Mouse (Mus musculus) megakaryocyte, adult 5-6 weeks (primary cell): ENCODE measurements around the gene 1700028J19Rik. TPM values are rescaled to one million over a fixed set of nuclear protein-coding genes. Genes with fewer than 3 reads are reported as not detected.
A peak's percentile ranks its signal among the peaks of the same experiment; 100 is the strongest.

Source experiments
- ATAC-seq: 2 replicates; pipeline ENCODE4 v1.8.0; 2016; ENCODE audit warnings: mild to moderate bottlenecking, inconsistent platforms; ENCODE audit not compliant: poor library complexity, severe bottlenecking
- total RNA-seq, 2 experiments: library from RNA; stranded (forward) in 1 of 2; stranded (reverse) in 1 of 2; fragments of 153-499, 151-499 nt in 1 of 2; fragments of 221-1000, 200-1000 nt in 1 of 2; gene quantifications; 2 replicates each; pipeline versions ENCODE4 v1.2.3 to v1.2.4; 2015 to 2017

Gene 1700028J19Rik
- total RNA-seq (2015) (3.0 and 3.1 TPM in 2 replicates), total RNA-seq (2017) (0.62 and 0.94 TPM in 2 replicates)

DNA sequence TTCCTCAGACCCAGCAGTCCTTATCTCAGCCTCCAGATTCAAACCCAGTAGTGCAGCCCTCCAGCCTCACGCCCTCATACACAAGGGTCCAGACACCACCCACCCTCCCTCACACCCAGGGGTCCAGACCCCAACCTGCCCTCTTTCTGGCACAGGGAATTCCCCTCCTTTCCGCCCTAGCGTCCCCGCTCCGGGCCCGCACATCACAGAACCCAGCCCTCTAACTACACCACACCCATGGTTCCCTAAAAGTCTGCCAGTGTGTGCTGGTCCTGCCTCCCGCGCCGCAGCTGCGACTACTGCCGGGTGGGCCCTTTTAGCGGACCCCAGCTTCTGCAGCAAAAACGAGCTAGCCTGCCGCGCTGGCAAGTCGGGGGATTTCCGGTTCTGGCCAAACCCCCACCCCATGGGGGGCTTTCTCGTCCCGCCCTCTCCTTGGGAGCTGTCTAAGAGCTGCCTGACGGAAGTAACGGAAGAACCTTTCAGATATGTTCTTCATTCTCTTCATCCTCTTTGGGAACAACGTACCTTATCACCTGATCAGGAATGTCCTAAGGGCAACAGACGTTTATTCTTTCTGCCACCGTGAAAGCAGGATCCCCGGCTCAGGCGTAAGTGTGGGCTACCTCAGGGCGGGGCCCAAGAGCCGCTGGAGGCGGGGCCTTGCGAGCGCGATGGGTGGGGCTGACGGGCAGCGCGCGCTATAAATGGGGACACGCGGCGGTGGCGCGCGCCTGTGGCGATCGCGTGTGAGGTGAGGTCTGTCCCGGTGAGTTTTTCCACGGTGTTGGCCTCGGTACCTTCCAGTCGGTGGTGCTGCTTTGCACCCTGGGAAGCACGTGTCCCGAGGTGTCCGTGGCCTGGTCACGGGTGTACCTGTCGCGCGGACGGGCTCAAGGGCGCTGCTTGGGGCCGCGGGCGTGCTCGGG, at the start of gene 1700028J19Rik, which contains the start of gene 2410002F23Rik:
Gene 1700028J19Rik, minus strand, starts transcription at position 641 of the 929 bp plus-strand sequence.
Gene 2410002F23Rik, plus strand, starts transcription at position 668 of the 929 bp plus-strand sequence.
- peak; percentile 95 for ATAC-seq

DNA sequence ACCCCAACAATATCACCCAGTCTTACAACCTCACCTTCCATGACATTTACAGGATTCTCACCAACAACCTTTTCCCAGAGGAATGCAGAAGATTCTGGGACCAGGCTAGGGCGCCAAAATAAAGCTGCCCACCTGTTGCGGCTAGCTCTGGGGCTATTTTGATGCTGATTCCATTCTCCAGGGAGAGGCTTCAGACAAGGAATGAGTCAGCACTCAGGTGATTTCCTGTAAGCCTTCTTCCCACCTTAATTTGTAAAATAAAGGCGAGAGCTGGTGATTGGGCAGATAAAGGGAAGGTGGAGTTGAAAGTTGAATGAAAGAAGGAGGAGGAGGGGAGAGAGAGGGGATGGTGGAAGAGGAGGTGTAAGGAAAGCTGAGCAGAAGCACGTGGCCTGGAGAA, 44.9 kb upstream of the 1700028J19Rik start:
- ATAC-seq, result no peak

DNA sequence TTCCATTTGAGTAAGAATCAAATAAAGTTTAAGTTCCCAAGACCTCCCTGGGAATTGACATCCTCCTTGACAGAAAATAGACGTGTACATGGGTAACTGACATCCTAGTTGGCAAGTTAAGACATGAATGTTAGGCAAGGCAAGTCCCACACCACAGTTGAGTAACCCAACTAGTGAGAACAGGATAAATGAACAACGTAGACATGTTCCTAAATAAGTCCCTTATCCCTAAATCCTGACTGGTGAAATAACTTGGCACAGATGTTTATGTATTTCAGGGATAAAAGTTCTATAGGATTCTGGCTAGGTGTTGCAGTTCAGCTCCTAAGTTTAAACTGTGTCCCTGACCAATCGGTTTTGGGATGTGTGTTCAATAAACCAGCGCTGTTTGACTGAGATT, 44.5 kb upstream of the 1700028J19Rik start:
- ATAC-seq, result no peak

DNA sequence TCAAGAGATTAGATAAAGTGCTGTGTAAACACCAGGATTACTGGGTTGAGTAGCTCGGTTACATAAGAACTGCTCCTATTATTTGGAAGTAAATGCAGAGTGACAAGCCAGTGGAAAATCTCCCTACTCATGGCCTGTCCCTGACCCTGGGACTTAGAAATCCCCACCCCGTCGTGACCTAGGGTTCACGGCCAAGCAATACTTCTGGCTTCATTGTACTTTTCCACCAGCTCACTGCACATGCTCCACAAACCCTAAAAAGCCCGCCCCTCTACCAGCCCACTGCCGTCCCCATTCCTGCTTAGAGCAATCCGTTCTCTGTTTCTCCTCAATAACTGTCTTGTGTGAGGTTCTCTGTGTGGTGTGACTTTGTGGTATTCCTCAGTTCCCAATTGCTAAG, 41.3 kb upstream of the 1700028J19Rik start:
- no peak for ATAC-seq

DNA sequence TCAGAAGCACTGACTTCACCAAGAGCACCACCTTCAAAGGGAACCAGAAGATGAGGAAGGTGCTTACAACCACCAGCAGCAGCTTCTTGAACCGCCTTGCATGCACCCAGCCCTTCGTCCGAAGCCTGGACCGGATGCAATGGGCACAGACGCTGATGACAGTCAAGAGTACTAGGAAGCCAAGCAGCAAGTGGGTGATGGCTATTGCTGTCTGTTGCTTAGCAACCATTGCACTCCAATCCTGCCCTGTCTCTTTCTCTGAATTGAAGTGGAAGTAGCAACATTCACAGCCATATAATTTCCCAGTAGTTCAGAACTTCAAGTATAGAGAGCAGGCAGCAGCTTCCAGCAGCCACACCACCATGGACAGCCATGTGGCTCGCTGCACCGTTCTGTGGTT, 35.1 kb upstream of the 1700028J19Rik start:
- no peak for ATAC-seq

DNA sequence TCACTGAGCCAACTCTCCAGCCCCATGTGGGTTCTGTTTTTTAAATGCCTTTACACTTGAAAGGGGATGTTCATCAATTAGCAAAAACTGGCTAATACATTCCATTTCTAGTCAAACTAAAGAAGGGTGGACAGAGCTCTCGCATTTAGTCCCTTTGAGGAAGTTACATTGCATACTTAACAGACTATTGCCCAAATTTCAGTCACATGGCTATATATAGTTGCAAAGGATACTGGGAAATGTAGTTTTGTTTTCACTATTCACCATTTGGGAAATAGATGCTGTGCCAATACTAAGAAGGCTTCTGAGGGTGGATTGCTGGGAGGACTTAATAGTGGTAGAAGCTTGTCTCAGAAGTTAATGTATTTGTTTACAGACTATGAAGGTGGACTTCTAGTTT, 34.5 kb upstream of the 1700028J19Rik start:
- peak; percentile 95 for ATAC-seq

DNA sequence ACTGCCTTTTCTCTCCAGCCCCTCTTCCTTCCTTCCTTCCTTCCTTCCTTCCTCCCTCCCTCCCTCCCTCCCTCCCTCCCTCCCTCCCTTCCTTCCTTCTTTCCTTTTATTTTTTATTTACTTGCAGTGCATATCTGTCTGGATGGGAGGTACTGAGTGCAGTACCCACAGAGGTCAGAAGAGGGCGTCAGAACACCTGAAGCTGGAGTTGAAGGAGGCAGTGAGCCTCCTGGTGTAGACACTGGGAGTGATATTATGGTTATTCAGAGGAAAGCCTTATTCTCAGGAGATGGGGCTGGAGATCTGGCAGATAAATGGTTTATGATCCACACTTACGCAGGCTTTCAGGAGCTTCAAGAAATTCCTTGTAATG, 30.7 kb upstream of the 1700028J19Rik start:
- no peak for ATAC-seq

DNA sequence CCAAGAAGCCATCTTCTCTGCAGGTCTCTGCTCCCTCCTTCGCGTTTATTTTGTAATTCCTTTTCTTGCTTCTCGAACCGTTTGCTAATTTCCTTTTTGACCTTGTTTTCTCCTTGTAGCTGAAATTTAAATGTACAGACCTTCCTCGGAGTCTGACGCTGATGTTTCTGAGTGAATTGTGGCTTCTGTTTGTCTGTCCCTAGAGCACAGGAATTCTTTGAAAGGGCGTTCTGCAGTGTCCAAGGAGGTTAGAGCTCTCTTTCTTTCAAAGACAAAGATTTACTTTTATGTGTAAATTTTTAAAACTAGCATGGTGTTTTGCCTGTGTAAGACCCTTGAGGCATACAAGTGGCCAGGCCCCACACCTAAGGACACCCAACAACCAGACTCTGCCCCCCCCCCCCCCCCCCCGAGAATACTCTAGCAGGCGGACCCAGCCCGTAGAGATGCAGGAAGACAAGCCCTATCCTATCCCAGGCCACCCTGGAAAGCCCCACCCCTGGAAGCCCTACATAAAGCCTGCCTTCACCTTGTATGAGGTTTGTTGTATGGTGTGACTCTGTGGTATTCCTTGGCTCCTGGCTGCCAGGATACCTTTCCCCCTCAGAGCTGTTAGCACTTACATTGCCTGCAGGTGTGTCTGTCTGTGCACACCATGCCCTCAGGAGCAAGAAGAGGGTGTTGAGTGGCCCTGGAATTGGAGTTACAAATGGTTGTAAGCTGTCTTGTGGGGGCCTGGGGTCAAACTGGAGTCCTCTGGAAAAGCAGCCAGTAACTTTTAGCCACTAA, 30.2 kb upstream of the 1700028J19Rik start:
- no peak for ATAC-seq

DNA sequence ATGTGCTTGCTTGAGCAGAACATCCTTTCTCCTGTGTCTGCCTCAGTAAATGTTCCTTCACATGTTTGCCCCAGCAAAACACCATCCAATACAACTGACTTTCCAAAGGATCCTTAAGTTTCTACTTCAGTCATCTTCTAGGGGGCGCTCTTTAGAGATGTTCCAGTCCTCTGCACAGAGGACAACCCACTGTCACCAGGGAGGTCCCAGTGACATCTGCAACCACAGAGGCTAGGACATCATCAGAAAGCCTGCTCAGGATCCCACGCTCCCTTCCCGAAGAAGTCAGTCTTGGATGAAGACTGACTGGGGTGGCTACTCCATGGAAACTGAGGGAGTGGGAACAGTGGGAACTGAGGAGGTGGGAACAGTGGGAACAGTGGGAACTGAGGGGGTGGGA, 29.1 kb upstream of the 1700028J19Rik start:
- no peak for ATAC-seq

DNA sequence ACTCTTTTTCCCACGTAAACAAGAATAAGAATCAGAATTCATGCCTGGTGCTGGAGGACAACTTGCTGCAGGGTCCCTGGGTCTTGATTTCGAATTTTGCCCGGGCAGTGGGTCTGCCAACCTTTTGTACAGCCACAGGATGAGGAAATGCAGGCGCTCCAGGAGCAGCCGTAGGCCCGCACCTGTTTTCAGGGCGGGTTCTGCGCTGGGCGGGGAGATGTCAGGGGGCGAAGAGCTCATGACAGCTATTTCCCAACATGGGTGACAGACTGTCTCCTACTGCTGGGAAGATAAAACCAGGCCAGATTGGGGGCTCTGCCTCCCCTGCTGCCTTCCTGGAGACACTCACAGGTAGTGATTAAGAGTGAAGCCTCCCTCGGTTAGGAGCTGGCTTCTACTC, 27.6 kb upstream of the 1700028J19Rik start:
- no peak for ATAC-seq

DNA sequence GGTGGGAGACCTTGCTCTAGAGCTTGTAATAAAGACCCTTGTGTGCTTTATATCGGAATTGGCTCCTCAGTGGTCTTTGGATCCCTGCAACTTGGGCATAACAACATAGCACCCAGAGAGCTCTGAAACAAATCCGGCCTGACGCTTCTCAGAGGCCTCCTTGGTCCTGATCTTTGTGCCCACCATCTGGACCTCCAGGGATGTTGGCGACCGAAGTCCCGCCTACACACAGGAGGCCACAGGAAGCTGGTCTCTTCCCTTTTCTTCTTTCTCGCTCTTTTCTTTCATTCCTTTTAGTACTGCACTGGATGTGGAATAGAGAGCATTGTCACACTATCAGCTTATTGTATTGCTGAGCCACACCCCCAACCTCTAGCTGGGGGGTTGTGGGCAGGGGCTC, 27.0 kb upstream of the 1700028J19Rik start:
- ATAC-seq, result no peak

DNA sequence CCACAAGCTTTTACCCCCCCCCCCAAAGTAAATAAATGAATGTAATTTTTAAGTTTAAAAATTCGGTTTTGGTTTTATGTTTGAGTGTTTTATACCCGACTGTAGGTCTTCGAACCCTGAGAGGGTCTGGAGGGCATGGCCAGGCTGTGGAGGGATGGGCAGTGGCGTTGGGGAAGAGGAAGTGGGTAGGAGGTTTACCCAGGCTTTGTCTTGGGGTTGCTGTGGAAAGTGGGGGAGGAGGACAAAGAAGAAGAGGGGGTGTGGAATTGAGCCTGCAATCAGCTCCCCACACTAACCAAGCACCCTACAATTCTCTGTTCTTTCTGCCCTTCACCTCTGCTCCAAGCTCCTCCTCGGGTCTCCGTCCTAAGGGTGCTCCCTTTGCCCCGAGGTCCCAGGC, 26.1 kb upstream of the 1700028J19Rik start:
- no peak for ATAC-seq

DNA sequence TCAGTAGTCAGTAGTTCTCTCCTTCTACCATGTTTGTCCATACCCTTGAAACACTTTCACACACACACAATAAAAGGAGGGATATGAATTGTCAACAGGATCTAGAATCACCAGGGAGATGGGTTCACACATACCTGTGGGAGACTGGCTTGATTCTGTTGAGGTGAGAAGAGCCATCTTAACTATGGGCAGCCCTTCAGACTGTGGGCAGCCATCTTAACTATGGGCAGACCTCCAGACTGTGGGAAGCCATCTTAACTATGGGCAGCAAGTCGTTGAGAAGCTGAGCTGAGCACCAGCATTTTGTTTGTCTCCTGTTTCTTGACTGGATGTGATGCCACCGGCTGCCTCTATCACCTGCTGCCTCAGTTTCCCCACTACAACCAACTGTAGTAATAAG, 24.8 kb upstream of the 1700028J19Rik start:
- 0 out of 2 replicates have a peak, but pooled peaks have one; percentile 49 for ATAC-seq

DNA sequence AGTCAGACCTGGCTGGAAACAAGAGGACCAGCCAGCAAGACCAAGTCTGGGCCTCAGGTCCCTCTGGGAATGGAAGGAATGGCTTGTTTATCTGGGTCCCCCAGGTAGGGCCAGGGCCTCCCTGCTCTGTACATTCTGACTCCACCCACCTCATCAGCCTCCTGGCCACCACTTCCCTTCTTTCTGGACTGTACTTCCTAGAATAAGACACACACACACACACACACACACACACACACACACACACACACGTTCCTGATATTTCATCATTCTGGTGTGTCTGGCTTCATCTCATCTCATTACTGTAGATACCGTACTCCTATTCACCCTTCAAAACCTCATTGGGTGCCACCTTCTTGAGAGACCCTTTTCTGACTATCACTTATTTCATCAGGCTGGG, 22.9 kb upstream of the 1700028J19Rik start:
- ATAC-seq, result no peak

DNA sequence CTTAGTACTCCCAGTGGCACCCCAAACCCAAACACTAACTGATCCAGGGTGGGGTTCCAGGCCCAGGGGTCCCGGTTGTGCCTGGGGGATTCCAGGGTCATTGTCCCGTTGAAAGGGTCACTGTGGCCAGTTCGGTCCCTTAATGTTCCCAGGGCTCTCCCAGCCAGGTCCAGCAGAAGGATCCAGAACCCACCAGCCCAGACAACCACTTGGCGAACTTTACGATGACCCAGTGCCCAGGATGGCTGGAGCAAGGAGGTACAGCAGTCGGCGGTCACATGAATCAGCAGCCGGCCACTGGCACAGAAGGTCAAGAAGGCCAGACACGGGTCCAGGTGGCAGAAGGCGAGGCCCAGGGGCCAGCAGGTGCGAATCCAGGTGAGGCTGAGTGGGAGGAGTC, 21.6 kb upstream of the 1700028J19Rik start:
- no peak for ATAC-seq

DNA sequence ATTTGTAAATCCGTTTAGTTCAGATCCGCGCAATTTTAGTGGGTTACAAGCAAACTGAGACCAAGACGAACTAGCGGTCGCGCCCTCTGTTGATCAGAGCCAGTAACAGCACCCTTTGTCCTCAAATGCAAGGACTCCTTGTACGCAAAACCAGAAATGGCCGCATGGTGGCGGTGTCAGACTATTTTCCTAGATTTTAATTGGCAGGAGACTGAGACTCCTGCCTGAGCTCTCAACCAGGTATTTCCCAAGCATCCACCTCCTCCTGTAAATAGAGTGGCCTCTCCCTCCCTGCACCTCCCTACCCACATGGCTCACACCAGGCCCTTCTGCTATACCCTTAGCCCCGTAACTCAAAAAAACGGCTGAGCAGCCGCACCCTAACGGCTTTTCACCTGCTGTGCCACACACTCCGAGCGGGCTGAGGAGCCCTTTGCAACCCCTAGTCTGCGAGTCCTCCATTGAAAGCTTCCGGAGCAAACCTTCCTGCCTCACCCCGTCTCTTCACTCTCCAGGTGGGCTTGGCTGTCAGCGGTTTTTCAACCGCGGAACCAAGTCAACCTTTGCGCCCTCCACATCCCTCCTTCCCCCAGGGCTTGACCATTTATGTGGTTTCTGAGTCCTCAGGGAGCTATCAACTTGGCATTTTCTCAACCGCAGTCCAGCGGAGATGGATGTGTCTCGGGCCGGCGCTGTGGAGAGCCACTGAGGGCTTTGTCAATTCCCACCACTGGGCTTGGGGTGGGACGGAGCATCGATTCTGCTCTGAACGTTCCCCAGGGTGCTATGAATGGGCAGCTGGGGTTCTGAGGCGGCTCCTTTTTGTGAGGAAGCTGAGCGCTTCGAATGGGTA, 16.5 kb upstream of the 1700028J19Rik start:
- peak; percentile 99 for ATAC-seq

DNA sequence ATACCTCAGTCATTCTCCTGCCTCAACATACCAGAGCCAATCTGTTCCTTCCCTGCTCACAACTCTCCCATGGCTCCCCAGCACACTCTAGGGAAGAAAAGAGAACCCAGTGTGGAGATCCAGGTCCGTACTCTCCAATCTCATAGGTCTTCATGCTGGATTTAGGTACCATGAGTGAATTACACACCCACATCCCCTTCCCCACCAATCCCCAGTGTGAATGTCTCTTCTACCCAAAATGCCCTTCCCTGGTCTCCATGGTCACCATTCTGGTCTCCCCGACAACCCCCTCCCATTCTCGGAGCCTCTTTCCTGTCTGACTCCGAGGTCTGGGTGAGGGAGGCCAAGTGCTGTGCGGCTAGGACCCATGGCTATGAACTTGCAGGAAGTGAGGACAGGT, 14.7 kb upstream of the 1700028J19Rik start, which contains the start of gene Gm15517:
Gene Gm15517, plus strand, starts transcription at position 301 of the 400 bp plus-strand sequence.
- ATAC-seq, result no peak

DNA sequence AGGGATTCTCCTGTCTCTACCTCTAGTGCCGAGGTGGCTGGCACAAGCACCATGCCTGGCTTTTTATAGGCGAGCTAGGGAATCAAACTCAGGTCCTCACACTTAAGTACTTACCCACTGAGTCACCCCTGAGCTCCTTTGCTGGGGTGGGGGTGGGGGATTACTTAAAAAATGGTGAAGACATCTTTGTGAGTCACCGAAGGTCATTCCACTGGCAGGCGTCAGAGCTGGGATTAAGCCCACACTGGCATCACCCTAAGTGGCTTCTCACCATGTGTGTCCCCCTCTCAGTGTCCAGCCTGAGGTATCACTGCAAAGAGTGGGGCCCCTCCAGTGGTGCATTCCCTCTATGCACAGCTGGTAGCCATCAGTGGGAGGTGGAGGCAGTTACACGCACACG, 13.9 kb upstream of the 1700028J19Rik start:
- ATAC-seq, result no peak

DNA sequence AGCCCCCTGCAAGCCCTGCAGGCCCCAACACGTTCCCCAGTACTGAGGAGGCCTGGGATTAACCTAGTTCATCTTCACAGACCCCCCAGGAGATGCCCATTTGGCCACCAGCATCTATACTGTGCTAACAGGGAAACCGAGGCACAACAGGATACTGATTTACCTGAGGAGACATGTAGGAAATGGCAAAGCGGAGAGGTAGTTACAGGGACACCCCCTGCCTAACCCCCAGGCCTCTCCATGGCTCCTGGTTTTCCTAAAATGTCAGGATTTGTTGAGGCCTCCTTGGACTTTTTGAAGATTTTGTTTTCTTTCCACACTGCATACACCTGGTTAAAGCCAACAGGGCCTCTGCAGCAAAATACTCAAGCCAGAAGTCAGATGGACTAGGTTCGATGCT, 10.8 kb upstream of the 1700028J19Rik start, which contains the start of gene Acp4:
Gene Acp4, minus strand, starts transcription at position 101 of the 400 bp plus-strand sequence.
- ATAC-seq, result no peak

DNA sequence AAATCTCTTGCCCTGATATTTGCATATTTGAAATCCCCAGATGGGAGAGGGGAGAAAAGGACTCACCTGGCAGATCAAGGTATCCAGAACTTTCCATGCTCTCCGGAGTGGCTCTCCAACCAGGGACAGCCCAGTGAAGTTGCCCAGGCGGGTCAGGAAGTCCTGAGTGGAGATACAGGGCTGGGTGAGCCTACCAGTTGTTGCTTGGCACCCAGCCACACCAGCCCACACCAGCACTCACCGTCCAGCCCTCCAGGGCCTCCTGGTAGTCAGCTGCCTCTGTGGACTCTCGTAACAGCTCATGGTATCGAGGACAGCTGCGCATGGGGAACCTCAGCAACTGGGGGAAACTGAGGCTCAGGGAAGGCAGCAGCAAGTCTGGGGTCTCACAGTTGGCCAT, 8.4 kb upstream of the 1700028J19Rik start:
- no peak for ATAC-seq
